Mouse (Mus musculus) lung, postnatal 10 days (tissue): ENCODE measurements around the gene Hjurp.

Source experiments
- DNase-seq: peaks from one replicate; pipeline ENCODE4 v3.0.0; 2021

The Hjurp gene

DNA sequence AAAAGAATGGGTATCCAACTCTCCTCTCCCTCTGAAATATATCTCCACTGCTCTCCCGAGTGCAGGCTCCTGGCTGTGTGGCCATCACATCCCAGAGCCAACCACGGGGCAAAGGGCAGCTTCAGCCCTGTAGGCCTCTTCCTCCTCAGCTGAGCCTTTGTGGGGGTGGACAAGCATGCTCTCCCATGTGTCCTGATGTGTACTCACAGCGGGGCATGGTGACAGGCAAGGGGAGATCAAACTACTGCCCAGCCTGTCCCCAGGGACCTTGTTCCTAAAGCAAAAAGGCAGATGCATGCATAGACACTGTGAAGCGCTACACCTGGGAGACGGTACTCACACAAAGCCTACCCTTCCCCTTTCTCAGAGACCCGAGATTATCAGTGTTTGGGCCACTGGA, 17.3 kb downstream of the Hjurp start:
- peak; percentile 63 for DNase-seq

DNA sequence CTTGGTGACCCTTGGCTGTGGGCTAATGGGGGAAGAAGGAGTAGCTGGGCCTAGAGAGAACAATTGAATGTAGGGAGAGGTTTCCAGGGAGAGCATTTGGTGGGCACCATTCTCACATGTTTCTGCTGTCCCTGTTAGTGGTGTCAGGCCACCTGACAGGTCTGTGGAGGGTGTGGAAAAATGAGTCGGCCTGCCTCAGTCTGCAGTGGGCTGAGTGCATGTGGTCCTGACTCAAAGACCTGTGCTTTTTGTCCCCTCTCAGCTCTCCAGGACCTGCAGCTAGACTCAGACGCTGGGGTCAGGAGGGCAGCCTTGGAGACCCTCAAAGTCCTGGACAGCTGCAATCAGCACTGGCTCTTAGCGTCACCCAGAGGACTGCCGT, 17.8 kb downstream of the Hjurp start:
- peak; percentile 24 for DNase-seq

DNA sequence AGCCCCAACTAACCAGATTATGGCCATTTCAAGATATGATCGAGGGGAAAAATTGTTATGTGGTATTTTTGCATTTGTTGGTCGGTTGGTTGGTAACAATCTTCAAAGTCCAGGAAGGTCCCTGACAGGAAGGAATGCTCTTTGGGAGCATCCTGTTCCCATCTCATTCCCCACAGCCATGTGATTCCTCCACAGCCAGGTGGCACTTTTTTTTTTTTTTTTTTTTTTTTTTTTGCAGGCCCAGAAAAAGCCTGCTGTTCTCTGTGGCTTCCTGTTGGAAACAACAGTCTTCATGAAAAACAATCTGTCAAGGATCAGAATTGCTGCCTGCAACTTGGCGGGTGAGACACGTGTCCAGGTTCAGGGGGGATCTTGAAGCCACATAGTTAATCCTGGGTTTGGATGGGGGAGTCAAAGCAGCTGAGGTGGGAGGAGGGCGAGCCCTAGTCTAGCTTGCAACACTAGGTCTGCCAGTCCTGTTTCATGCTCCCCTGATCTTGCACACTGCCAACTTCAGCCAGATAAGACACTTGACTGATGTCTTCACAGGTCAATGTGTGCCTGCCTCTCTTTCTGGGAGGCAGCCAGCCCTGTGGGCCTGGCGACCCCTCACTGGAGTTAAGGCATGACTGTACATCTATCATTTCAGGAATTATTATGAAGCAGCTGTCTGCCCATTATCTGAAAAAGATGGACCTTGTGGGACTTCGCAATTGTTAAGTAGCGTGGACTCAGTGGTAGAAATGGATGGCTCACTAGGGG, 18.4 kb downstream of the Hjurp start:
- peak; percentile 25 for DNase-seq

DNA sequence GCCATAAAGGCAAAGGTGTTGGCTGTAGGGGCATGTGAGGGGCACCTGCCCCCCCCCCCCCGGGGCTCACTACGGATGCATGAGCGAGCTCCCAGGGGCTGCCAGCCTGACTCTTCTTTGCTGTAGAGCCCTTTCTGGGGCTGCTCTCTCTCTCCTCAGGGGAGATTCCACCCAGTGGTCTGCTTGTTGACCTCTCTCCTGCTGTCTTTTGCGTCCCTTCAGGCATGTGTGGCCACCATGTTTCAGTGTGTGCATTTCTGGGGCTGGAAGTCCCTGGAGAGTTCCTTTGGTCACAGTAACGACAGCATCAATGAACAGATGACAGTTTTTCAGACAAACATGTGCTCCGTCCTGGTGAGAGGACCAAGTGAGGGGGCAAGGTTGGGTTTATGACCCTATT, 19.1 kb downstream of the Hjurp start:
- DNase-seq = no peak

DNA sequence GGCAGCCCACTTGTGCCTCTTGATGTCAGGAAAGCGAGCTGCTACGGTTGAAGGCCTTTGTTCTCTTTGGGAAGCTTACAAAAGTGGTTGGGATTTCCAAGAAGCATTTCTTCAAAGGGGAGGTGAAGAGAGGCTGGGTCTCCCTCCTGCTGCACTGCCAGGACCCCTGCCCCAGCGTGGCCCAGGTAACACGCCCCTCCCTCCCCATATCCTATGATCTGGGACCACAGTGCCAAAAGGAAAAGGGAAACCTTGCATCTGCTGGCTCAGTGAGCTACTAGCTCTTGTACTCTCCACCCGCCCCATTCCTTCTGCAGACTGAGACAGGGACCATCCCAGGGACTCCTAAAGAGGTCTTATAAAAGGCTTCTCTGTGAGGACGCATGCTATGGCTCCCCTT, 19.8 kb downstream of the Hjurp start:
- DNase-seq = no peak

DNA sequence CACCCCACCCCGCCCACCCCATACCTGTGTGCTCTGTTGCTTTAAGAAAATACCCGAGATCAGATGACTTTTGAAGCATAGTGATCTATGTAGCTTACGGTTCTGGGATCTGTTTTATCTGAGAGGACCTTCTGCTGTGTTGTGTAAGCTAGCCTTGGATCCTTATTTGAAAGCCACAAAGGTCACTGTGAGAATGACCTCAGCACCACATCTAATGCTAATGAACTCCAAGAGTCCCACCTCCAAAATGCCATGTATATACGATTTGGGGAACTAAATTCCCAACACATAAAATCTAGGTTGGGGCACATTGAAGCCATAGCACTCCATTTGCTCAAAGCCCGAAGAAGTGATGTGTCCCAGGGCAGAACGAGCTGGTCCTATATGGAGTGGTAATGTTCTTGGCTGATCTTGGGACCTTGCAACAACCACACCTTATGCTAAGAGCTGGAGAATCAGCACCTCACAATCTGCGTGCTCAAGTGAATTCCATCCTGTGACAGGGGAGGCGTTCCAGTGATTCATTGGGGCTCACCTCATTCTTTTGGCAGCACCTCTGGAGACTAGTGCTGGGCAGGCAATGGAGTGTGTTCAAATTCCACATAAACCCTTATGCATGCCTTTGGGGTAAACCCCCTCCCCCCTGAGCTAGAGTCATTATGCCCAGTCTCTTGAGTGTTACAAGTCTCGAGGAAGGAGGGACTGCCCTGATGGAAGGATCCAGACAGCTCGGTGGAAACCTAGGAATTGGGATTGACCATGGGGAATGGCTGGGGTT, 20.4 kb downstream of the Hjurp start:
- DNase-seq = no peak

DNA sequence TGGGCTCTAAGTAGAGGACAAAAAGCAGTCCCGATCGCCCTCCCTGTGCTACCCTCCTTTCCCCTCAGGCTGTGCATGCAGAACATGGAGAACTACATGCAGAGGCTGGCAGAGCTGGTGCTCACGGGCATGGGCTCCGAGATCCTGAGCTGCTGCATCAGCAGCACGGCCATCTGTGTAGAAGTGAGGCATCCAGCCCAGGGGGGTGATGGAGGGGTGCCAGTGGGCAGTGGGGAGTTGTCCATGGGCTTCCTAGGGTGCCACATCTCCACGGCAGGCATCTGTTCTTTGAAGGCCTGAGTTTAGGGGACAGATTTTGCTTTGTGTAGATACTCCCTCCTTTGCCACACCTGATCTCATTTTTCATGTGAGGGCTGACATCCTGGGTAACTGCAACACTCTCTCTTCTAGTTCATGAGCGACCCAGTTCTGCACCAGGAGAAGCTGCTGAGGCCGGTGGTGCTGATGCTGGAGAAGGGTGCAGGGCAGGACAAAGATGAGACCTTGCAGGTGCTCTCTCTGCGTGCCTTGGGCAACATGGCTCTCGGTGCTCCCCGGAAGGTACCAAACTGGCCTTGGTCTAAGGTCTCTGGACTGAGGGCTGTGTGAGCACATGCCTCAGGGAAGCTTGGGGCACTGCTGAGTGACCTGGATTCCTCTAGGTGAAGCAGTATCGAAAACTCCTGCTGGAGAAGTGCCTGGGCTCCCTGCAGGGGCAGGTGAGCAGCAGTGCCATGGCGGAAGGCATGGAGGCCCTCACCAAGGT, 21.3 kb downstream of the Hjurp start:
- DNase-seq = no peak

DNA sequence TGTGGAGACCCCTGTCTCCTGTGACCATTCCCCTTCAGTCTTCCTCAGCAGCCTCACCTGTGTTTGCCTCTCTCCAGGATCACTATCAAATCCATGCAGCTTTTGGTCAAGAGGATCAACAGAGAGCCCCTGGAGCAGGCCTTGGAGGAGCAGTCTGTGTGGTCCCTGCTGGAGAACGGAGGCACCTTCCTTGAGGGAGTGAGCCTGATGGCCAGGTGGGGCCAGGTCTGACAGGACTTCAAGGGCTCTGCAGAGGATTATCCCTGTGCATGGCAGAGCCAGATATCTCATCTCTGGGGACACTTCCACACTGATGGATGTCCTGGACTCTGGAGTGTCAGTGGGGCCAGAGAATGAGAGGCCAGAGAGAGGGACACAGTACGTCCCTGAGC, 22.0 kb downstream of the Hjurp start:
- DNase-seq = no peak

DNA sequence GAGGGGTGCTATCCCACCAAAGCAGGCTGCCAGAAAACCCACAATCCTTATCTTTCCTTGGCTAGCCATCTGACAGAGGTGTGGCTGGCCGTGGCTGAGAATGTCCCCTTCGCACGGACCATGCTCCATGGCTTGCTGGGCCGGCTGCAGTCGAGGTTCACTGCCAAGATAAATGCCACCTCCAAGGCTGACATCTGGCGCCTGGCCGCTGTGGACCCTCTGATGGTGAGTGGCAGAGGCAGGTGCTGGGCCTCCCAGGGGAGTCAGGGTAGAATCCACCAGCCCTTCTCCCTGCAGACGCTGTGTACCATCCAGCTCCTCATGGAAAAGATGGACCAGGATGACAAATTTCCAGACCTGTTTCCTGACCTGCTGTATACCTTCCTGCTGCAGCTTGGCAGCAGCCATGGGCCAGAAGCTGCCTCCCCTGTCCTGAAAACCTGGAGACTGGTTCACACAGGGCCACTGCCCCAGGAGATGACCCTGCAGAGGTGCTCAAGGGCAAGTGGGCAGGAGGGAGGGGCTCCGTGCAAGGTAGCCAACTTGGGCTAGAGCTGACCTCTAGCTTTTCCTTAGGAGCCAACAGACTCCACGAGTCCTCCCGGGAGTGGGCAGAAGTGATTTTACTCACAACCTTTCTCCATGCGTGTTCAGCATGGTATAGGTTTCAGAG, 22.5 kb downstream of the Hjurp start:
- no peak for DNase-seq

DNA sequence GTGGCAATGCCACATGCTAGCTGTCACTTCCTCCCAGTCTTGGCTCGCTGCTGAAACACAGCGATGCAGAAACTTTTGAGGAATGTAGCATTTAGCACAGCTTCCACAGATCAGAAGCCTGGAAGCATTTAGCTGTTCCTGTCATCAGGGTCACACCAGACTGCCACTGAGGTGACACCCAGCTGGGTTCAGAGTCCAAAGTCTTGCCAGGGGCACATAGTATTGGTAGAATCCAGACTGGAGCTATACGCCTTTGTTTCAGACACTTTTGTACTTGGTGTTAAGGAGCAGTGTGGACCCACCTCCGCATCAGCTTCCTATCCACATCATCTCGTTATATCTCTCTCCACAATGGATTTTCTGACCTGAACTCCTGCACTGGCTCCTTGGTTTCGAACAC, 23.9 kb downstream of the Hjurp start:
- DNase-seq = no peak

DNA sequence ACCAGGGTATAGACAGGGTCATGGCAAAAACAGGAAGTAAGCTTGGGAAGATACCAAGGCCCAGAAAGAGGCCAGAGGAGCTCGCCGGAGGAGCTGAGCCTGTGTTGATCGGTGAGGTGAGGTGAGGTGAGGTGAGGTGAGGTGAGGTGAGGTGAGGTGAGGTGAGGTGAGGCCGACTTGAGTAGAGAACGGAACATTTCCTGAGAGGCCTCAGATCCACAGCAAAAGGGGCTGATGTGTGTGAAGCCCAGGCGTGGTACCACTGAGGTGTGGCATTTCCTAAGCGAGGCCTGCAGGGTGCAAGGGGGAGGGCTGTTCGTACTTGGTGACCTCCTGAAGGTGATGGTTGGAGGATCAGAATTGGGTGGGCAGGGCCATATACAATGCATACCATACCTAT, 24.3 kb downstream of the Hjurp start:
- DNase-seq = no peak

DNA sequence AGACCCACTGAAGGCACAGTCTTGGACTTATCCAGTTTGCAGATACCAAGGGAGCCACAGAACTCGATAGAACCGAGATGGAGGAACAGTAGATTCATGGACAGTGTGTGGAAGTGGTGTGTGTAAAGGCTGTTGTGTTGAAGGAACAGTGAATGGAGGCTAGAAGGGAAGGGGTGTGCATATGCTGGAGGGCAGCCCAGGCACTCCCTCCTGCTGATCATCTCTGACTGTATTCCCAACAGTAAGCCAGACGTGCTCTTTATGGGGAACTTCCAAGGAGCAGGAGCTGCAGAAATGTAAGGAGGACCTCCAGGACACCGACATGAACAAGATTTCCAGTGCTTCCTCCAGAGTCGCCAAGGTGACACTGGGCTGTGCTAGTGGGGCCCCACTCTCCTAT, 27.4 kb downstream of the Hjurp start:
- no peak for DNase-seq

DNA sequence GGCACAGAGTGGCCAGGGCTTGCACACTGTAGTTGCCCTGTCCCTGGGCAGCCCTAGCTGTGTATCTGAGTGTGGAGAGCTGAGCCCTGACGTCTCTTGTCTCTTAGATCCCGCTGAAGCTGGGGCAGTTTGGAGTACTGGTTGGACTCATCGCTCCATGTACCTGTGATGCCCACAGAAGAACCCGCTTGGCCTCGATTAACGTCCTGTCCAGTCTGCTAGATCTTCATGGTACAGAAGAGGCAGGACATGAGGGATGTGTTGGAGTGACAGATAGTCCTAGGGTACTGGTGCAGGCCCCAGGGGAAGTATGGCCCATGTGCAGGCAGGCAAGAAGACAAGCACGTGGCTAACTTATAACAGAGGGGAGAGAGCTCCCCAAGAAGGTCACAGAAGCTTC, 27.8 kb downstream of the Hjurp start:
- no peak for DNase-seq

DNA sequence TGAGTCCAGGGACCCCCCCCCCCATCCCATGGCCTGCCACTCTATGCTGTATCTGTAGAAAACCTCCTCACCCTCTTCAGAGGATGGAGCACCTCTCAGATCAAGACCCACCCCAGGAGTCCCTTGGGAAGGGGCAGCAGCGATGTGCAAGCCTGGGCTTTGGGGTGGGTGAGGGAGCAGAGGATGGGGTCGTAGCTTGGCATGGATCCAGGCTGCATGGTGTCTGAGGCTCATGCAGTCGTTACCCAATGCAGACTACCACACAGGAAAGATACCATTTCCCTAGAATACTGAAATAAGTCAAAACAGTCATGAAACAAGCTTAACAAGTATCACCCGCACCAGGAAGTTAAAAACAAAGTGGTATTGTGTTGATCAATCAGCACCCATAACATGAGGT, 28.8 kb downstream of the Hjurp start:
- no peak for DNase-seq

DNA sequence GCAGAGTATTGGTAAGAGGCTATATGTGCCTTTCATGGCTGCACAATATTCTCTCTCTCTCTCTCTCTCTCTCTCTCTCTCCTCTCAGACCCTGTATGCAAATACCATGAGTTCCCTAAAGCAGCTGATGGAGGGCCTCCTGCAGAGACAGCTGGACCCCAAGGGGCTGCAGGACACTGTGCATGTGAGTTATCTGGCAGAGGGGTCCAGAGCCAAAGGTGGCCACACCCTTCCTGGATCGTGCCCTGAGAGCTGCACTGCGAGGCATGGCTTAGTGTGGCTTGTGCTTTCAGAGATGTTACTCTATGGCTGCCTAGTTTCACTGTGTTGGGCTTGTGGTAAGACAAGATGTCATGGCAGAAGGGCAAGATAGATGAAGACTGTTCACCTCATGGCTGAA, 29.8 kb downstream of the Hjurp start:
- no peak for DNase-seq

DNA sequence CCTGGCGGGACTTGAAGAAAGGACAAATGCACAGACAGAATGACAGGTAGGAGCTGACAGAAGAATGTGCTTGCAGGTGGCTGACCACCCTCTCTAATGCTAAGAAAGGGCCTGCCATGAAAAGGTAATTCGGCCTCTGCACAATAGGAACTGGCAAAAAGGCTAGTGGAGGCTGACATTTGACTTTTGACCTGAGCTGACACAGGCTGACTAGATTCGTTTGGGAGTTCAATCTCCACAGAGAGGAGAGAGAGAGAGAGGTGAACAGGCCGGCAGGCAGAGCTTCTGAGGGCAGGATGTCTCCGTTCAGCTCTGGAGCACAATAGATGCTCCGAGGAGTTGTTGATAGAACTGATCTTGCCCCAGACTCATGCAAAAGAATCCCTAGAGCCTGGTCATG, 31.0 kb downstream of the Hjurp start:
- no peak for DNase-seq

DNA sequence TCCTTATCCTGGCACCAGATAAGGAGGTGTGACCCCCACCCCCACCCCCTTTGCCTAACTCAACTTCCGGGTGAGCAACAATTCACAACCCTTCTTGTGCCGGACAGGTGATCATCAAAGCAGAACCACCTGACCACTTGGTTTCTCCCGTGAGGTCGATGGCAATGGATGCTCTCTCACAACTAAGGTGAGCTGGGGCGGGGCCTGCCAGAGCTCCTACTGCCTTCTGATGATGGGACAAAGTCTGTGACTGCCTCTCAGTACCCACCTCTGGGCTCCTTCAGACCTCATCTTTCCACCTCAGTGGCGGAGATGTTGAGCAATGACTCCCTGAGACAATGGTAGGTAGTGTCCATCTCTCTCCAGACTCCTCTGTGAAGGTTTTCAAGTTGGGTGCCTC, 31.6 kb downstream of the Hjurp start:
- no peak for DNase-seq

DNA sequence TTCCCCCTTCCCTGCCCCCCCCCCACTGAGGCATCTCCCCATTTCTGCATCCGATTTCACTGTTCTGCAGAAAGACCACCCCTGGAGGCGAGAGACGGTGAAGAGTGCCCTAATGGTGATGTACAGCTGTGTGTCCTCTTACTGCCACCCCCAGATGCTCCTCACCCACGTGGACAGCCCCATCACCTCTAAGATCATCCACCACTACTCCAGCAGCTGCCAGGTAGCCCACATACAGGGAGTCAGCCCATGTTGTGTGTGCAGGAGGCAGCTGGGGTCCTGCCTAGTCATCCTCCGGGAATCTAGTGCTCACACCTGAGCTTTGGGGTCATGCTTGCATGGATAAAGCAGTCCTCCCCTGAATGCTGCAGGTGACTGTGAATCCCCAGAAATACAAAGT, 33.6 kb downstream of the Hjurp start:
- DNase-seq = no peak

DNA sequence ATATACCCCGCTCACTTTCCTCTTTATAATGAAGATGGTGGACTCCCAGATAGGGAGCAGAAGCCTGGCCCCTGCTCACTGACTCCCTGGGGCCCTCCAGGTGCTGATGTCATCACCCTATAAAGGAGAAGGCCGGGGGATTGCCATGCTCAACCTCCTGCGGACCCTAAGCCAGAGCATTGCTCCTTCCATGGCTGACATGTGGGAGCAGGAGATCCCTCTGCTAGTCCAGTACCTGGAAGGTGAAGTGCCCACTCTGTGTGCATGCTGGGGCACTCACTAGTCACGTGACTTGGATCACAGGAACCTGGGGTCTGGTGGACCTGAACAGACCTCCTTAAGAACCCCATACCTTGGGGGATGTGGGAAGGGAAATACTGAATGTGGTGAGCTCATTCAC, 36.9 kb downstream of the Hjurp start:
- DNase-seq = no peak

DNA sequence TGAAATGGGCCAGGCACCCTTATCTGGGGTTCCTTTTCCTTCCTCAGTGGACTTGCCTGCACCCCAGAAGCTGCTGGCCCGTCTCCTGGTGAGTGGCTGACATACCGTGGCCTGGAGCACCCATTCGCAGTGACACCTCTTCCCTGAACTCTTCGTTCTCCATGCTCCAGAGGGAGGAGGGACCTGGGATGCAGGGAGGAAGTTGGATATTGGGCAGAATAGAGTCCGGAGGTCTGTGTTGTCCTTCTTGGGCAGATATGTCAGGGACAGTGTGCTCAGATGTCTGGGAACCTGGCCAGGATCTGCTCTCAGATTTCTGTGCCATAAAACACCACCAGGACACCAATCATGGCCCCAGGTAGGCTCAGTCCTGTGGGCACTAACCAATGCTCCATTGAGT, 37.4 kb downstream of the Hjurp start:
- no peak for DNase-seq

DNA sequence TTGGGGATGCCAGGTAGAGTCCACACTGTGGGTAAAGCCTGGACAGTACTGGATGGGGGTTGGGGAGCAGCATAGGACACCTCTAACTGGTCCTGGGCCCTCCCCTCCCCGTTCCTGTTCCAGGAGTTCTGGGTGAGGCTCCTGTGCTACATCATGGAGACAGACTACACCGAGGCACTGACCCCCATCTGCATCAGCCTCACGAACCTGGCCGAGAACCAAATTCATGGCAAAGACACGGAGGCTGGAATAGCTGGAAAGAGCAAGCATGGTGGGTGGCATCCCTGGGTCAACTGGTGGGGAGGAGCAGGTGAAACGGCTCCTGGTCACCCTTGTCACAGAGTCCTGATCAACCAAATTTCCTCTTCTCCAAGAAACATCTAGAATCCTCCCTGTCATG, 38.7 kb downstream of the Hjurp start:
- DNase-seq = no peak

DNA sequence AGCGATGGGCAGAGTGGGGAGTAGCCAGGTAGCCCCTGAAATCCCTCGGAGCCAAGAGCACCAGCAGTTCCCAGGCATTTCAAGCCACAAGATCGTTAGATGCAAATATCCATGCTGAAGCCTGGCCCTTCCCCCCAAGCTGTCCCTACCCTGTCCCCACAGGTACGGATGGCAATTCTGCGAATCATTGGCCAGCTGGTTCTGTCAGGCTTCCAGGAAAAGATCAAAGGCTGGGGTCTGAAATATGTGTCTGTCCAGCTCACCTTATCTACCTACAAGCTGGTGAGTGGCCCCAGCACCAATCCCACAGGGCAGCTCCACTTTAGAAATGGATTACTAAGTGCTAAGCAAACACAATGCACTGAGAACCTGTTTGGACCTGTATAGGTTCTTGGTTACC, 40.1 kb downstream of the Hjurp start:
- DNase-seq = peak; percentile 52

DNA sequence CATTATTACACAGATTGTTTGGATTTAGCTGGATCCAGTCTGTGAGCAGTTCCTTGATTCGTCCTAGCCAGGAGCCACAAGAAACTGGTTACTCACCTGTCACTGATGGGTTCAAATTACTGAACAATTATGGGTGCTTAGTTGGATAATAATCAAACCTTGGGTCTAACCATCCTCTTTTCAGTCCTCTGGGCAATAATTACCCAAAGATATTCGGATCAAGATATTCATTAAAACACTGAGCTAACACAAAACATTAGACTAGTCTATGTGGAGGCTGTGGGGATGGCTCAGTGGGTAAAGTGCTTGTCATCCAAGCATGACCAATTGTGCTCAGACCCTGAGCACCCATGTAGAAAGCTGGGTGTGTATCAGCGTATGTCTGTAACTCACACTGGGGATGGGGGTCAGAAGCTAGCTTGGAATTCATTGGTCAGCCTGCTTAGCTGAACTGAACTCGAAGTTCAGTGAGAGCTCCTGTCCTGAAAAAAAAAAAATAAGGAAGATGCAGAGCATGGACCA, 41.5 kb downstream of the Hjurp start:
- no peak for DNase-seq
